Mouse (Mus musculus): ENCODE measurements around the gene Ralb.

The Ralb gene

DNA sequence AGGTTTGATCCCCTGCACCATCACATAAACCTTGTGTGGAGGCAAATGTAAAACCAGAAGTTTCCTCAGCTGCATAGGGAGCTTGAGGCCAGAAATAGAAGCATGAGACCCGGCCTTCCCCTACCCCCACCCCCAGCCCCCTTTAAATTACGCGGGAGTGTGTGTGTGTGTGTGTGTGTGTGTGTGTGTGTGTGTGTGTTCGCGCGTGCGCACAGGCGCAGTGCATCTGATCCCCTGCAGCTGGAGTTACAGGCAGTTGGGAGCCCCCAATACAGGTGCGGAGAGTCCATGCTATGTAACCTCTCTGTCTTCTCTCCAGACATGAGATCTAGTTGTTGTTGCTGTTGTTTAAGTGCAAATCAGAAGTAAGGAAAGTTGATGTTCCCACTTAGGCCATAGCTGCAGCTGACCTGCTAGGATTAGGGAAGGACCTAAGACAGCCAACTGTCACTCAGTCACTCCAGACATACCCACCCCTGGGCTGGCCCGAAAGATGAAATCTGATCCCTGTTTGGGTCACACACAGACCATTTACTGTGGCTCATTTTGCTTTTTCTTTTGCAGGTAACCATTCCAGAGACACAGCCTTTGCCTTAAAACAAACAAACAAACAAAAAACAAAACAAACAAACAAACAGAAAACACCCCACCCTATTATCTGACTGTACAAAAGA, 16.5 kb downstream of the Ralb start:
- POLR2A ChIA-PET, result interaction anchor here in 3 of 4 experiments (0.5 to 1.6 kb wide), 8 partner anchors 9 to 139 kb away, joined by 3 to 10 read pairs (median 4); partner anchors contain the start of genes Ralb (in 1 of the 3) and Tmem185b (in 1 of the 3)
- CTCF ChIA-PET, result interaction anchor here in 3 of 4 experiments (0.9 to 2.5 kb wide), 5 partner anchors 9 to 60 kb away, joined by 3 to 7 read pairs (median 4); no protein-coding TSS in a partner anchor

DNA sequence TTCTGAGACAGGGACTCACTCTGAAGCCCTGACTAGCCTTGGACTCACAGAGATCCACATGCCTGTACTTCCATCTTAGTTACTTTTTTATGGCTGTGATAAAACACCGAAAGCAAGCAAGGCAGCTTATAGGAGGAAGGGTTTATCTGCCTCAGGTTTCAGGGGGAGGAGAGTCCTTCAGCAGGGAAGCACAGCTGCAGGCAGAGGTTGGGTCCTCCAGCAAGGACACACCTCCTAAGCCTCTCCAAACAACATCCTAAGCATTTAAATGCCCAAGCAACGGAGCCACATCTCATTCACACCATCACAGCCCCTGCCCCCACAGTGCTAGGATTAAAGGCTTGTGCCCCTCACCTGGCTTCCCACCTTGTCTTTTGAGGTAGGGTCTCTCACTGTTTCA, 18.8 kb downstream of the Ralb start:
- ChIA-PET CTCF (interaction anchor here (0.7 to 2.7 kb wide), 8 partner anchors 8 to 23 kb away, joined by 3 to 8 read pairs (median 4); no protein-coding TSS in a partner anchor), POLR2A (interaction anchor here in 2 of 4 experiments (0.6 to 1.5 kb wide), 6 partner anchors 11 to 29 kb away, joined by 3 to 6 read pairs (median 4); partner anchors contain the start of gene Ralb (in 2 of the 2))

DNA sequence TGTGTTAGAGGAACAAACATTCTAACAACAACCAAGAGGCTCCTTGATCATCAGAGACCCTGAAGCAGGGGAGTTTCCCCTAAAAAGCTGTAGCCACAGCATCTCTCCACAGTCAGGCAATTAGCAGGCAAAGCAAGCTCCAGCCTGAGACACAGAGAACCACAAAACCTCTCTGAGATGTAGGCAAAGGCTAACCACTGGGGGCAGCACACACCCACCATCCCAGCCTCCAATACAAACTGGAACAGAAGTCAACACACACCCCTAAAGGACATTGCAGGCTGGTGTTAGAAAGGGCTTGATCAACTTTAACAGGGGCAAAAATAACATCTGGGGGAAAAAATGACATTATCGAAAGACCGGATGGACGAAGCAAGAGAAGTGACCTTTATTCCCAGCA, 20.1 kb downstream of the Ralb start:
- ChIA-PET POLR2A (interaction anchor here in 2 of 4 experiments (0.6 to 4.4 kb wide), 6 partner anchors 11 to 429 kb away, joined by 3 to 44 read pairs (median 4); partner anchors contain the start of genes Ralb (in 1 of the 2) and Tmem177 (in 1 of the 2)), CTCF (interaction anchor here (0.7 to 3.2 kb wide), 23 partner anchors 9 to 421 kb away, joined by 3 to 34 read pairs (median 3); partner anchors contain the start of gene Tmem185b (in 1 of the 4))

GRCm38 (mm10) chr1:119482891-119483290, 21.7 kb downstream of the Ralb start:
- ChIA-PET POLR2A (interaction anchor here in 2 of 4 experiments (0.6 to 4.4 kb wide), 12 partner anchors 8 to 586 kb away, joined by 3 to 44 read pairs (median 4); partner anchors contain the start of gene Tmem185b (in 1 of the 2)), CTCF (interaction anchor here (0.6 to 3.2 kb wide), 35 partner anchors 9 to 714 kb away, joined by 3 to 34 read pairs (median 4); no protein-coding TSS in a partner anchor)

DNA sequence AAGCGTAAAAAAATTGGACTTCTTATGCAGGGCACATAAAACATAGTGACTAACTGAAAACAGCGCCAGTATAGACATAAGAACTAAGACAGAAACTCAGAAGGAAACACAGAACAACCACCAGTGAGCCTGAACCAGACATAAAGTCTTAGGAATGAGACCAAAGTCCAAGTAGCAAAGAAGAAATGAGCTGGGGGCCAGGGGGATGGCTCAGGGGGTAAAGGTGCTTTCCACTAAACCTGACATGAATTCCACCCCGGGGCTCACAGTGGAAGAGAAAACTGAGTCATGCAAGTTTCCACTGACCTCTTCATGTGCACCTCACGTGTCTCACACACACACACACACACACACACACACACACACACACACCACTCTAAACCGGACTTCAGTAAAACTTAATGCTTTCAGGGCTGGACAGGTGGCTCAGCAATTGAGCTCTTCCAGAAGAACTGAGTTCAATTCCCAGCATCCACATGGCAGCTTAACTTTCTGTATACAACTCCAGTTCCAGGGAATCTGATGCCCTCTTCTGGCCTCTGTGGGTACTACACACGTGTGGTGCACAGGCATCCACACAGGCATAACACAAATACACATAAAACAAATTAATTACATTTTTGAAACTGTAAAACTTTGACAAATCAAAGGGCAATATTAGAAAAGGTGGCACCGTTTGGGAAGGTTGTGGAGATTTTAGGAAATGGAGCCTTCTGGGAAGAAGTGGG, 23.2 kb downstream of the Ralb start:
- POLR2A ChIA-PET, result interaction anchor here in 2 of 4 experiments (0.6 to 4.4 kb wide), 8 partner anchors 10 to 319 kb away, joined by 3 to 44 read pairs (median 5); no protein-coding TSS in a partner anchor
- CTCF ChIA-PET, result interaction anchor here (0.6 to 2.4 kb wide), 31 partner anchors 9 to 713 kb away, joined by 3 to 13 read pairs (median 3); no protein-coding TSS in a partner anchor

DNA sequence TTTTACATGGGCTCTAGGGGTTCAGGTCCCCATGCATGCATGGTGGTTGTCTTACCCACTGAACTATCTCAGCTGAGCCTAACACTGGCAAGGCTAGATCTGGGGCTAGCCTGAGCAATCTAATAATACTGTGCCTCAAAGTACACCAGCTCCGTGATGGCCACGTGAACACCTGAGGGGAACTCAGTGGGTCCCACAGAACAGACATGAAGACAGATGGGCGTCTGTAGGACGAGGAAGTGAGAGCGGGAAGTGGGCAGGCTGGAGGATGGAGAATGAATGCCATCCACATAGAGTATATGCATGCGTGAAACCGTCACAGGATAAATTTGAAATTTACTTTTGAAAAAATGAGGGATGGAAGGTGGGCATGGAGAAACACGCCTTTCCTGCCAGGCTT, 23.9 kb downstream of the Ralb start:
- CTCF ChIA-PET, result interaction anchor here in 3 of 4 experiments (0.6 to 1.2 kb wide), 6 partner anchors 14 to 644 kb away, joined by 3 to 6 read pairs (median 4); no protein-coding TSS in a partner anchor
- POLR2A ChIA-PET, result interaction anchor here in 1 of 4 experiments (4.4 kb wide), 1 partner anchor 15 kb away, joined by 44 read pairs; no protein-coding TSS in a partner anchor

GRCm38 (mm10) chr1:119479641-119480040, 25.0 kb downstream of the Ralb start:
- ChIA-PET CTCF (interaction anchor here in 2 of 4 experiments (0.6 to 0.9 kb wide), 2 partner anchors 21 to 26 kb away, joined by 3 to 8 read pairs; no protein-coding TSS in a partner anchor), POLR2A (interaction anchor here in 1 of 4 experiments (0.9 kb wide), 1 partner anchor 17 kb away, joined by 3 read pairs; no protein-coding TSS in a partner anchor)

DNA sequence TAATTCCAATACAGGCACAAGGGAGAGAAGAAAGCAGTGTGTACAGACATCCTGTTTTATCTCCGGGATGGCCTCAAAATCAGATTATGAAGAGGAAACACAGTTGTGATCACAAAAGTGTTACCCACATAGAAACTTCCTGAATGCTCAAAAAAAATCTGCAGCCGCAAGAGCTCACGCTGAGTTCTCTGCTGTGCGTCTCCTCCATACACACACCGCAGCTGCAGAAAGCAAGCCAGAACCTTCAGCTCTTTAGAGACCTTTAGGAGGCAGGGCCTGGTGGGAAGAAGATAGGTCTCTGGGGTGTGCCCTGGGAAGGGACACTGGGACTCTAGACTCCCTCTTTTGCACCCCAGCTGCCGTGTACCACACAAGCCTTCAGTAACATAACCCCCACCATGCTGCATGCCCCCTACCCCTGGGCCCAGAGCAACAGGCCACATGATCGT, 27.7 kb downstream of the Ralb start:
- POLR2A ChIA-PET, result interaction anchor here in 2 of 4 experiments (0.6 to 1.7 kb wide), 2 partner anchors 9 to 1001 kb away, joined by 3 to 7 read pairs; no protein-coding TSS in a partner anchor
- CTCF ChIA-PET, result interaction anchor here in 2 of 4 experiments (0.6 to 1.3 kb wide), 3 partner anchors 14 to 708 kb away, joined by 3 read pairs; no protein-coding TSS in a partner anchor

DNA sequence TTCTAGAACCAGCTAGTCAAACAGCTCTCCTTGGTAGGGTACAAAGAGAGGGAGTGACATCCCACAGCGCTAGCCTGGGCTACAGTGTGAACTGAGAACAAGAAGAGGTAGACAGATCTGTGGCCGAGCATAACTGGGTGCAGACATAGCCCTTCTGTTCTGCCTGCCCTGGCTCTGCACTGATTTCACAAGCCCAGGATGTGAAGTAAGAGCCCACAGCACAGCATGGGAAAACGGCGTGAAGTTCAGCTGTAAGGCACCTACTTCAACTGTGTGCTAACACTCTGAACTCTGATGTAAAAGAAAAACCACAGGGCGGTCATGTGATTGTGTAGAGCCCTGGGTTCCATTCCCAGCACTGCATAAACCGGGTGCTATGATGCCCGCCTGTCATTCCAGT, 29.9 kb downstream of the Ralb start:
- ChIA-PET POLR2A (interaction anchor here in 2 of 4 experiments (1.3 kb wide), 2 partner anchors 22 to 1016 kb away, joined by 3 to 4 read pairs; no protein-coding TSS in a partner anchor), CTCF (interaction anchor here (0.6 to 2.1 kb wide), 5 partner anchors 9 to 475 kb away, joined by 3 to 8 read pairs (median 4); no protein-coding TSS in a partner anchor)

GRCm38 (mm10) chr1:119472648-119473047, 31.9 kb downstream of the Ralb start:
- CTCF ChIA-PET, result interaction anchor here in 2 of 4 experiments (0.6 to 1.1 kb wide), 4 partner anchors 9 to 127 kb away, joined by 3 to 4 read pairs (median 3); no protein-coding TSS in a partner anchor
- POLR2A ChIA-PET, result interaction anchor here in 2 of 4 experiments (0.7 to 1.0 kb wide), 4 partner anchors 74 to 925 kb away, joined by 3 to 6 read pairs (median 4); no protein-coding TSS in a partner anchor

DNA sequence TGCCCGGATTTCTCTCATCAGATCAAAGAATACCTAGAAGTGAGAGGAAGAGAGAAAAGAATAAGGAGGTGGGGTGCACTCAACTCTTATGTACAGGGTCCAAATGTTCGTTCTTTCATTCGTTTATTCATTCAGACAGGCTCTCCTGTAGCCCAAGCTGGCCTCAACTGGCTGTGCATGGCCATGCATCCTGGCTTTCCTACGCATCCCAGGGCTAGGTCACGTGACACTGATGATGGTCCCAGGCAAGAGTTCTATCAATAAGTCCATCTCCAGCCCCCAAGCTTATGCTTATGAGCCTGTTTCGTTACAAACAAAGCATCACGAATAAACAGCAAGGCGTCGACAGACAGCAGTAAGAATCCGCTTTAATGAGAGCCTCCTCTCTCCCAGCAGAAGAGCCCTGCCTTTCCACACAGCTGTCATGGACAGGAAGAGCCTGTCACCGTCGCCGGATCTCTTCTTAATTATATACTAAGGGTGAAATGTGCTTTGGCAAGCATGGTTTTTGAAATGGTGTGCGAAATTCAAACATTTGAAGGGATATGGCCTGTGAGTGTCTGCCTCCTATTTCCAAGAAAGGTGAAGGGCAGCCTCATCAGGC, 32.7 kb downstream of the Ralb start:
- CTCF ChIA-PET, result interaction anchor here in 3 of 4 experiments (0.6 to 1.7 kb wide), 6 partner anchors 9 to 14 kb away, joined by 3 to 8 read pairs (median 4); no protein-coding TSS in a partner anchor
- POLR2A ChIA-PET, result interaction anchor here in 2 of 4 experiments (0.8 to 2.1 kb wide), 7 partner anchors 10 to 33 kb away, joined by 3 to 7 read pairs (median 4); partner anchors contain the start of gene Ralb (in 1 of the 2)

DNA sequence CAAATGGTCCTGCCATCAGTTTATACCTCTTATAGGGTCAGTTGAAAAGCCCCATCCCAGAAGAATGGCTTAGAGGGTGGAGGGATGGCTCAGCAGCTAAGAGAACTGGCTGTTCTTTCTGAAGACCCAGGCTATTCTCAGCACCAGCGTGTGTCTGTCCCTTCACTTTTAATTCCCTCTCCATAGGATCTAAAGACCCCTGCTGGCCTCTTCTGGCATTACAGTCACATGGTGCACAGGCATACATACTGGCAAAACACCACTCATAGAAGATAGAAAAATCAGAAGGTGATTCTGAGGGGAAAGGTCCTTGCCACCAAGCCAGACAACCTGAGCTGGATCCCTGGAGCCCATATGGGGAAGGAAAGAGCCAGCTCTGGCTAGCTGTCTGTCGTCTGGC, 41.2 kb downstream of the Ralb start:
- POLR2A ChIA-PET, result interaction anchor here in 1 of 4 experiments (0.6 to 1.4 kb wide), 2 partner anchors 18 to 374 kb away, joined by 3 read pairs; no protein-coding TSS in a partner anchor
- CTCF ChIA-PET, result interaction anchor here (0.5 to 3.0 kb wide), 10 partner anchors 13 to 581 kb away, joined by 3 to 13 read pairs (median 5); no protein-coding TSS in a partner anchor

DNA sequence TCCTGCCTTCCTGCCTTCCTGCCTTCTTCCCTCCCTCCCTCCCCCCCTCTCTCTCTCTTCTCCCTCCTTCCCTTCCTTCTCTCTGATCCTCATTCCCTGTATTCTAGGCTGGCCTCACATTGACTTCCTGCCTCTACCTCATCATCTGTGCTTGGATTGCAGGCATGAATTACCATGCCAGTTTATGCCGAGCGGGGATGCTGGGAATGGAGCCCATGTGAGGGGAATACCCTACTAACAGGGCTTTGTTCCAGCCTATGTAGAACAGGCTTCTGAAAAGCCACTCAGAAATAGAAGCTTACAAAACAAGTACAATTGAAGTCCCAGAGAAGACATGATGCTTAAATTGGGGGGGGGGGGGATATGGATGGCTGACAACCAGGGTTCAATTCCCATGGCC, 44.5 kb downstream of the Ralb start:
- ChIA-PET POLR2A (interaction anchor here in 1 of 4 experiments (0.6 to 0.8 kb wide), 2 partner anchors 16 to 64 kb away, joined by 3 to 4 read pairs; no protein-coding TSS in a partner anchor), CTCF (interaction anchor here in 1 of 4 experiments (0.6 to 1.9 kb wide), 2 partner anchors 22 to 1107 kb away, joined by 3 to 5 read pairs; no protein-coding TSS in a partner anchor)

DNA sequence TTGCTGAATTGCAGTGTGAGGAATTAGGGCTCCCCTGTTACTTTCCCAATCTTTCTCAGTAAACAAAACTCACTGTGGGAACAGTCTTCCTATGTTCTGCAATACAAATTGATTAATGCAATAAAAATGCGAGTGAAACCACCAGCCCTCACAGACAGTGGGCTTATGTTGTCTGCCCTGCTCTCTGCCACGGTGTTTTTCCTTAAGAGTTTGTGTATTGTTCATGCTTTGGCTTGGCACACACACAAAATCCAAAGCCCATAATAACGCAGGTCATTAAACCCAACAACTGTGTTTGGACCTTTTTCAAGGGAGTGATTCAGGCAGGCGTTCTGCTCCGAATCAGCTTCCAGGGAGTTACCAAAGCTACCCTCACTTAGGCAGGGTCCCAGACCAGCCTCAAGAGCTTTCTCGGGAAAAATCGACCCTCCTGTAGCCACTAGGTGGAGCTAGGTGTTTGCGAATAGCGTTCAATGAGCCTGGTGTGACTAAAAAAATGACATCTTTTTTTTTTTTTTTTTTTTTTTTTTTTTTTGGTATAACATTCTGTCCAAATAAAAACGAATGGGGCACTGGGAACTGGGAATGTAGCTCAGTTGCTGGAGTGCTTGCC, 46.5 kb downstream of the Ralb start:
- POLR2A ChIA-PET, result interaction anchor here (0.5 to 1.8 kb wide), 22 partner anchors 9 to 837 kb away, joined by 3 to 10 read pairs (median 4); partner anchors contain the start of gene Tmem185b (in 1 of the 4)
- CTCF ChIA-PET, result interaction anchor here (0.5 to 2.6 kb wide), 134 partner anchors 7 to 1062 kb away, joined by 3 to 26 read pairs (median 4); partner anchors contain the start of genes Tmem185b (in 2 of the 4), Gli2 (in 1 of the 4) and Ralb (in 1 of the 4)

DNA sequence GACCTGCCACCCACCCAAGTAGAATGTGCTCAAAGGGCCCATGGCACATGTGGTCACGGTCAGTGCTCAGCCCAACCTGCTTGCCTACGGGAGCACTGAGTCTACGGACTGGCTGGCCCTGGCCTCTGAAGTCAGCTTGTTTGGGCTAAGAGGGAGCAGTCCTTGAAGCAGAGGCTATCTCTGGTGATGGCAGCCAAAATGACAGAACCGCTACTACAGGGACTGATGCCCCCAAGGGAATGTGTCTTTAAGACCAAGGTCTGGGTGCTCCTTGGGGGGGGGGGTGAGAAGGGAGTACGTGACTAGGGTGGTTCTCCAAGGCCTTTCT, 47.1 kb downstream of the Ralb start:
- ChIA-PET POLR2A (interaction anchor here in 3 of 4 experiments (0.7 to 1.8 kb wide), 8 partner anchors 12 to 393 kb away, joined by 3 to 7 read pairs (median 4); no protein-coding TSS in a partner anchor), CTCF (interaction anchor here (0.6 to 2.6 kb wide), 28 partner anchors 11 to 632 kb away, joined by 3 to 15 read pairs (median 4); partner anchors contain the start of gene Gli2 (in 1 of the 4))
